Mouse (Mus musculus) small intestine, adult 2 months (tissue): Measurements from ENCODE around the gene Cacna1c.

Experiments used
- CTCF ChIP-seq: fragments of 200-500 bp; IDR thresholded peaks from 2 replicates; pipeline ENCODE4 v1.5.1; 2012; ENCODE audit warnings: low read depth, mild to moderate bottlenecking, control low read depth, inconsistent platforms, low read length, moderate library complexity, mixed read lengths; ENCODE audit not compliant: insufficient replicate concordance, insufficient read length; ENCODE audit errors: extremely low read depth
- POLR2A ChIP-seq: fragments of 200-500 bp; IDR thresholded peaks from 2 replicates; pipeline ENCODE4 v1.6.1; 2012; ENCODE audit warnings: low read depth, mild to moderate bottlenecking, control low read depth, inconsistent platforms, low read length, moderate library complexity

DNA sequence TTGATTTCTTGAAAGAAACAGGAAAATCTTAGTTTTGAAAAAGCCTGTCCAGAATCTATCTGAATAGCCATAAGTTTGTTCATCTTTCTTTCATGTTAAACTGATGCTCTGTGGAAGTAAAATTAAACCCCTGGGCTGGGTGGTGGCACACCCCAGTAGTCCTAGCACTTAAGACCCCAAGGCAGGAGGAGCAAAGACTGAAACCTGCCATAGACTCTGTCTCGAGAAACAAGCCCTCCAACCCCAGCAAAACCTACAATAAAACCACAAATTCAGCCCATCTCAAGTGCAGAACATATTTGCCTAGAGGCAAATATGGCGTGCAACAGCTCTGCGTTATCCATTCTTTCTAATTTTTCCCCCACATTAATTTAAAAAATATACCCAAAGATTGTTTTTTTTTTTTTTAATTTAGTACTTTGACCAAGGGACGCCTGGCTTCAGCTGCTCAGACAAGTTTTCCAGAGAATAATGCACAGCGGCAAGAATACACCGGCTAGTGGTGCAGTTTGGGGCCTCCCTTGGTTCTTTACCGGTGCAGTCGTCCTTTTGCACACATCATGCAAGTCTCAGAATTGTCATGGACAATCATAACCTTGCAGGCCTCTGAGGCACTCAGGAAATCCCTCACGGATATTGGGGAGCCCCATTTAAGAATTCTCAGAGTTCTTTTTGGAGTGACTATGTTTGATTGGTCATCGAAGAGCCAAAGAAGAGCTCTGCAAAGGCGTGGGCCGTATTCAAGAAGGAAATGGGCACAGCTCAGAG lies 21.7 kb downstream of the Cacna1c start:
- no peak for TF ChIP-seq CTCF
- TF ChIP-seq POLR2A: no peak
